Mouse (Mus musculus): ENCODE results near the gene Pld2. TPM values are rescaled to one million over a fixed set of nuclear protein-coding genes. Genes with fewer than 3 reads are reported as not detected.

Pld2 gene
- polyA plus RNA-seq, 1 experiment from 2014 or later, result 7.2 TPM

DNA sequence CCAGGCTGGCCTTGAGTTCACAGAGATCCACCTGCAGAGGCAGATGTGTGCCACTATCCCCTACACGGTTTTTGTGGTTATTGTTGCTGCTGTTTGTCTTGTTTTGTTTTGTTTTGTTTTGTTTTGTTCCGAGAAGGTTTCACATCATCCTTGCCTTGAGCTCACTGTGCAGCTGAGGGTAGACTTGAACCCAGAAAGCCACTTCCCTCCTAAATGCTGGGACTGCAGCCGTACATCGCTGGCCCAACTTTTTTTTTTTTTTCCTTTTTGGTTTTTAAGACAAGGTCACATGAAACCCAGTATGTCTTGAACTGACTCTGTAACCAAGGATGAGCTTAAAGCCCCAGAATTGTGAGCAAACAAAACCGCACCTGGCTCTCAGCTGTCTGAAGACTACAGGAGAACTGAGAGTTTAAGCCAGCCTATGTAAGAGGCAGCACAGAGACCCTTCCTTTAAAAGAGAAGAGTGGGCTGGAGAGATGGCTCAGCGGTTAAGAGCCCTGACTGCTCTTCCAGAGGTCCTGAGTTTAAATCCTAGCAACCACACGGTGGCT is 32.8 kb upstream of the Pld2 start:
- Histone ChIP-seq H3K9me3 (replicated peaks; ENCODE audit: low read length) (no peaks in the 10 kb centered on the region), H3K36me3 (ENCODE audit: insufficient read depth, low read length) (no peaks in the 10 kb centered on the region), H3K27me3 (ENCODE audit: insufficient read depth, low read length) (no peaks in the 10 kb centered on the region), H3K4me2 (ENCODE audit: low read length) (no peak overlapping the region), H3K27ac (no peak overlapping the region), H3K4me1 (replicated peaks; ENCODE audit: insufficient read depth, low read length) (no peaks in the 10 kb centered on the region), H3K9ac (ENCODE audit: low read depth, low read length) (no peak overlapping the region), H3K4me3 (replicated peaks; ENCODE audit: low read depth, low read length) (no peak overlapping the region)
- 74% methylated on average over 7 of the region's 7 CpGs for WGBS
- no peak for TF ChIP-seq CTCF (IDR thresholded peaks at IDR 0.05; ENCODE audit: low read depth)
- no peak for ATAC-seq (replicated peaks; ENCODE audit: low FRiP score, low read depth)
- DNase-seq (ENCODE audit: low spot score), result no peak

DNA sequence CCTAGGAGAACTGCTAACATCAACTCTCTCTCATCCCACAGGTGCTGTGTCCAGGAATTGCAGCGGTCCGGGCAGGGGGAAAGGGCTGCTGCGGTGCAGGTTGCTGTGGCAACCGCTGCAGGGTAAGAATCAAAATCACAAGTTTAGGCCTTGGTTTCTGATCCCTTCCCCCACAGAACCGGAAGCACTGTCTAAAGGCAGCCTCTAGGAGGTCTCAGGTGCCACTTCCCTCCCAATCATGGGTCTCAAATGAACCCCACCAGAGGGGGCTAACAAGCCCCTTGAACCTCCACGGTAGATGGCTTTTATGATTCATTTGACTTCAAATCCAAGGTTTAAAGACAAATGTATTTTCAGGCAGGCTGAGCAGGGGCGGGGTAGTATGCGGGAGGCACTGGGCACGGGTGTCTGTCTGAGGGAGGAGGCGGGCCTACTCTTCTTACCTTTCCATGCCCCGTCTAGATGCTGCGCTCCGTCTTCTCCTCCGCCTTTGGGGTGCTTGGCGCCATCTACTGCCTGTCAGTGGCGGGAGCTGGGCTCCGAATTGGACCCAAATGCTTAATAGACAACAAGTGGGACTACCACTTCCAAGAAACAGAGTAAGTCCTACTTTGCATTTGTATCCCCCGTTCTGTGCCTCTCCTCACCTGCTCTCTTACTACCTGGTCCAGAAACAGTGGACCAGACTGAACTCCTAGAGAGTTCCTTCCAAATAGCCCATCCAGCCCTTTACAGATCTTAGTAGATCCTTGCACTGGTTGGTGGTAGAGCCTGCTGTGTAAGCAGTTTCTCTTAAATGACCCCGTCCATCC is 29.9 kb upstream of the Pld2 start:
- peak; percentile 83 for TF ChIP-seq CTCF (IDR thresholded peaks at IDR 0.05; ENCODE audit: low read depth)
- DNase-seq (ENCODE audit: low spot score) (peak; percentile 77), ATAC-seq (replicated peaks; ENCODE audit: low FRiP score, low read depth) (peak; percentile 44; the same call in 1 of the 2 replicates)
- H3K4me3 ChIP-seq (replicated peaks; ENCODE audit: low read depth, low read length), result no peak overlapping the region
- no peaks in the 10 kb centered on the region for H3K36me3 ChIP-seq (ENCODE audit: insufficient read depth, low read length)
- H3K9me3 ChIP-seq (replicated peaks; ENCODE audit: low read length), result no peaks in the 10 kb centered on the region
- H3K27me3 ChIP-seq (ENCODE audit: insufficient read depth, low read length), result no peaks in the 10 kb centered on the region
- no peaks in the 10 kb centered on the region for H3K4me1 ChIP-seq (replicated peaks; ENCODE audit: insufficient read depth, low read length)
- H3K4me2 ChIP-seq (ENCODE audit: low read length), result peak overlapping the region; percentile 31
- H3K27ac ChIP-seq, result no peak overlapping the region
- H3K9ac ChIP-seq (ENCODE audit: low read depth, low read length), result no peak overlapping the region
- 8% methylated on average over 19 of the region's 19 CpGs for WGBS

GRCm38 (mm10) chr11:70511242-70511641 is 28.6 kb upstream of the Pld2 start:
- H3K4me3 ChIP-seq (replicated peaks; ENCODE audit: low read depth, low read length), result no peak overlapping the region

GRCm38 (mm10) chr11:70511825-70512224 is 28.0 kb upstream of the Pld2 start:
- no peak overlapping the region for H3K9ac ChIP-seq (ENCODE audit: low read depth, low read length)
- DNase-seq (ENCODE audit: low spot score) (no peak), ATAC-seq (replicated peaks; ENCODE audit: low FRiP score, low read depth) (no peak)
- no peak for TF ChIP-seq CTCF (IDR thresholded peaks at IDR 0.05; ENCODE audit: low read depth)
- no peak overlapping the region for H3K4me2 ChIP-seq (ENCODE audit: low read length)
- H3K27ac ChIP-seq, result no peak overlapping the region
- H3K36me3 ChIP-seq (ENCODE audit: insufficient read depth, low read length), result no peaks in the 10 kb centered on the region
- no peaks in the 10 kb centered on the region for H3K4me1 ChIP-seq (replicated peaks; ENCODE audit: insufficient read depth, low read length)
- H3K9me3 ChIP-seq (replicated peaks; ENCODE audit: low read length), result no peaks in the 10 kb centered on the region
- no peaks in the 10 kb centered on the region for H3K27me3 ChIP-seq (ENCODE audit: insufficient read depth, low read length)
- 90% methylated on average over 7 of the region's 7 CpGs for WGBS
- no peak overlapping the region for H3K4me3 ChIP-seq (replicated peaks; ENCODE audit: low read depth, low read length)

More at GRCm38 (mm10) chr11:70511242-70511641, 28.6 kb upstream of the Pld2 start:
- Histone ChIP-seq H3K27me3 (ENCODE audit: insufficient read depth, low read length) (no peaks in the 10 kb centered on the region), H3K27ac (no peak overlapping the region), H3K36me3 (ENCODE audit: insufficient read depth, low read length) (no peaks in the 10 kb centered on the region), H3K9ac (ENCODE audit: low read depth, low read length) (no peak overlapping the region), H3K4me1 (replicated peaks; ENCODE audit: insufficient read depth, low read length) (no peaks in the 10 kb centered on the region), H3K9me3 (replicated peaks; ENCODE audit: low read length) (no peaks in the 10 kb centered on the region), H3K4me2 (ENCODE audit: low read length) (no peak overlapping the region)
- TF ChIP-seq CTCF (IDR thresholded peaks at IDR 0.05; ENCODE audit: low read depth), result no peak
- DNase-seq (ENCODE audit: low spot score), result no peak
- no peak for ATAC-seq (replicated peaks; ENCODE audit: low FRiP score, low read depth)
- 73% methylated on average over 2 of the region's 2 CpGs for WGBS

GRCm38 (mm10) chr11:70512709-70513342 is 27.0 kb upstream of the Pld2 start:
- ATAC-seq (replicated peaks; ENCODE audit: low FRiP score, low read depth), result no peak
- no peaks in the 10 kb centered on the region for H3K9me3 ChIP-seq (replicated peaks; ENCODE audit: low read length)
- H3K4me3 ChIP-seq (replicated peaks; ENCODE audit: low read depth, low read length), result no peak overlapping the region
- no peaks in the 10 kb centered on the region for H3K27me3 ChIP-seq (ENCODE audit: insufficient read depth, low read length)
- H3K36me3 ChIP-seq (ENCODE audit: insufficient read depth, low read length), result no peaks in the 10 kb centered on the region
- H3K4me2 ChIP-seq (ENCODE audit: low read length), result no peak overlapping the region
- WGBS, result 74% methylated on average over 7 of the region's 7 CpGs
- H3K9ac ChIP-seq (ENCODE audit: low read depth, low read length), result no peak overlapping the region
- H3K27ac ChIP-seq, result no peak overlapping the region
- no peaks in the 10 kb centered on the region for H3K4me1 ChIP-seq (replicated peaks; ENCODE audit: insufficient read depth, low read length)
- no peak for DNase-seq (ENCODE audit: low spot score)
- TF ChIP-seq CTCF (IDR thresholded peaks at IDR 0.05; ENCODE audit: low read depth), result no peak

- 57% methylated on average over 11 of the region's 11 CpGs for WGBS
Observed at GRCm38 (mm10) chr11:70513520-70513919, 26.3 kb upstream of the Pld2 start.

More at GRCm38 (mm10) chr11:70513520-70513919, 26.3 kb upstream of the Pld2 start:
- no peak overlapping the region for H3K27ac ChIP-seq
- H3K4me2 ChIP-seq (ENCODE audit: low read length), result no peak overlapping the region
- H3K9ac ChIP-seq (ENCODE audit: low read depth, low read length), result no peak overlapping the region
- no peaks in the 10 kb centered on the region for H3K27me3 ChIP-seq (ENCODE audit: insufficient read depth, low read length)
- ATAC-seq (replicated peaks; ENCODE audit: low FRiP score, low read depth) (no peak), DNase-seq (ENCODE audit: low spot score) (no peak)
- no peaks in the 10 kb centered on the region for H3K9me3 ChIP-seq (replicated peaks; ENCODE audit: low read length)
- no peaks in the 10 kb centered on the region for H3K4me1 ChIP-seq (replicated peaks; ENCODE audit: insufficient read depth, low read length)
- H3K4me3 ChIP-seq (replicated peaks; ENCODE audit: low read depth, low read length), result no peak overlapping the region
- H3K36me3 ChIP-seq (ENCODE audit: insufficient read depth, low read length), result no peaks in the 10 kb centered on the region
- no peak for TF ChIP-seq CTCF (IDR thresholded peaks at IDR 0.05; ENCODE audit: low read depth)
